Mouse (Mus musculus) ES-E14 (cell line): Measurements from ENCODE around the gene Gp9. TPM values are rescaled to one million over a fixed set of nuclear protein-coding genes. Genes with fewer than 3 reads are reported as not detected.

Source experiments
- DNase-seq: peaks from one replicate; pipeline ENCODE4 v3.0.0-alpha.2; 2013; ENCODE audit warnings: low read depth, low spot score
- H3K27ac ChIP-seq: 2 replicates; pipeline ENCODE4 v1.5.1; 2012; ENCODE audit warnings: low read depth, mild to moderate bottlenecking, low read length, moderate library complexity, mixed read lengths; ENCODE audit not compliant: poor library complexity, insufficient read depth, severe bottlenecking
- H3K36me3 ChIP-seq: 2 replicates; pipeline ENCODE4 v1.6.1; 2012; ENCODE audit warnings: mild to moderate bottlenecking, low read length, moderate library complexity, mixed read lengths; ENCODE audit not compliant: control insufficient read depth, poor library complexity, insufficient read depth, severe bottlenecking
- H3K4me1 ChIP-seq, 2 experiments: fragments of 150-350 bp in 1 of 2; sonication (generic) in 1 of 2; 2 replicates each; pipeline ENCODE4 v1.6.1; 2012; ENCODE audit warnings: low read length in 2 of 2, mild to moderate bottlenecking in 1 of 2, mixed read lengths in 1 of 2; ENCODE audit not compliant: control insufficient read depth in 2 of 2, insufficient read depth in 2 of 2, poor library complexity in 1 of 2
- H3K4me3 ChIP-seq, 2 experiments: fragments of 150-350 bp in 1 of 2; sonication (generic) in 1 of 2; 2 replicates each; pipeline ENCODE4 v1.5.1; 2012; ENCODE audit warnings: low read length in 2 of 2, low read depth in 1 of 2, mild to moderate bottlenecking in 1 of 2, mixed read lengths in 1 of 2; ENCODE audit not compliant: insufficient read depth in 1 of 2, poor library complexity in 1 of 2, severe bottlenecking in 1 of 2
- H3K9ac ChIP-seq: 2 replicates; pipeline ENCODE4 v1.6.1; 2012; ENCODE audit warnings: low read depth, mild to moderate bottlenecking, low read length, mixed read lengths; ENCODE audit not compliant: poor library complexity, insufficient read depth, severe bottlenecking
- H3K9me3 ChIP-seq: fragments of 150-350 bp; sonication (generic); 2 replicates; pipeline ENCODE4 v1.6.1; 2012; ENCODE audit warnings: low read depth, mild to moderate bottlenecking, low read length; ENCODE audit not compliant: control insufficient read depth, insufficient read depth
- CHD2 ChIP-seq: IDR thresholded peaks from 2 replicates; pipeline ENCODE4 v1.6.1; 2014; ENCODE audit warnings: mild to moderate bottlenecking, low read depth, low read length, inconsistent platforms
- HCFC1 ChIP-seq: IDR thresholded peaks from 2 replicates; pipeline ENCODE4 v1.6.1; 2012; ENCODE audit warnings: low read length, inconsistent platforms, borderline replicate concordance; ENCODE audit not compliant: insufficient read depth
- MAFK ChIP-seq: IDR thresholded peaks from 2 replicates; pipeline ENCODE4 v1.6.1; 2014; ENCODE audit warnings: mild to moderate bottlenecking, low read depth, low read length, inconsistent platforms; ENCODE audit not compliant: insufficient read depth
- ZC3H11A ChIP-seq: IDR thresholded peaks from 2 replicates; pipeline ENCODE4 v1.6.1; 2012; ENCODE audit warnings: low read depth, mild to moderate bottlenecking, inconsistent platforms, low read length, borderline replicate concordance
- ZNF384 ChIP-seq: IDR thresholded peaks from 2 replicates; pipeline ENCODE4 v1.6.1; 2012; ENCODE audit warnings: low read depth, low read length, inconsistent platforms
- in situ Hi-C, 2 experiments: fragments of 600-800 bp; cut with MboI; formaldehyde crosslinking; loops; one replicate each; pipeline ENCODE4 v1.15.1; 2025; ENCODE audit warnings: low sequenced_read_pairs in 2 of 2, inconsistent platforms in 1 of 2; ENCODE audit not compliant: unreplicated experiment in 2 of 2
- total RNA-seq: library from RNA; depleted of rRNA; stranded (reverse); fragments of 300-350 nt; gene quantifications from 2 replicates; pipeline ENCODE4 v1.2.3, GENCODE M21; 2012

Gp9 gene
- total RNA-seq, 1 experiment, result not detected

GRCm38 (mm10) chr6:87796251-87796880, 18.5 kb downstream of the Gp9 start:
- Histone ChIP-seq H3K9me3 (no peaks in the 10 kb centered on the region), H3K4me1 (peaks cover 9 to 24% of the 10 kb centered on the region in 2 experiments), H3K9ac (no peak overlapping the region), H3K4me3 (no peak overlapping the region), H3K27ac (no peak overlapping the region), H3K36me3 (no peaks in the 10 kb centered on the region; the same call in 1 of the 2 replicates)
- in situ Hi-C loops, result no loop called here
- DNase-seq, result no peak
- TF ChIP-seq MAFK (no peak), ZC3H11A (no peak), HCFC1 (no peak), ZNF384 (no peak), CHD2 (no peak)

GRCm38 (mm10) chr6:87797321-87797720, 19.4 kb downstream of the Gp9 start:
- no peak overlapping the region for H3K9ac ChIP-seq
- no peak overlapping the region for H3K4me3 ChIP-seq
- no peak for DNase-seq
- H3K36me3 ChIP-seq, result no peaks in the 10 kb centered on the region; the same call in 1 of the 2 replicates
- TF ChIP-seq MAFK (no peak), ZC3H11A (no peak), ZNF384 (no peak), HCFC1 (no peak), CHD2 (no peak)
- in situ Hi-C loops, result no loop called here
- peaks cover 9 to 24% of the 10 kb centered on the region in 2 experiments for H3K4me1 ChIP-seq
- no peak overlapping the region for H3K27ac ChIP-seq
- H3K9me3 ChIP-seq, result no peaks in the 10 kb centered on the region

- in situ Hi-C loops, result no loop called here
- Histone ChIP-seq H3K4me3 (no peak overlapping the region), H3K9me3 (no peaks in the 10 kb centered on the region), H3K4me1 (peaks cover 9 to 19% of the 10 kb centered on the region in 2 experiments), H3K9ac (no peak overlapping the region), H3K27ac (no peak overlapping the region), H3K36me3 (no peaks in the 10 kb centered on the region)
- no peak for DNase-seq
- TF ChIP-seq MAFK (no peak), ZC3H11A (no peak), ZNF384 (no peak), CHD2 (no peak), HCFC1 (no peak)
Observed at GRCm38 (mm10) chr6:87799576-87799975, 21.7 kb downstream of the Gp9 start.

GRCm38 (mm10) chr6:87802462-87802861, 24.6 kb downstream of the Gp9 start:
- TF ChIP-seq MAFK (no peak), ZC3H11A (no peak), CHD2 (no peak), ZNF384 (no peak), HCFC1 (no peak)
- DNase-seq, result no peak
- Histone ChIP-seq H3K9ac (no peak overlapping the region), H3K27ac (no peak overlapping the region), H3K9me3 (no peaks in the 10 kb centered on the region), H3K36me3 (no peaks in the 10 kb centered on the region), H3K4me1 (peaks cover 0 to 2% of the 10 kb centered on the region in 2 experiments; a peak in 1 of 4 replicates), H3K4me3 (no peak overlapping the region)
- in situ Hi-C loops, result no loop called here

- no peaks in the 10 kb centered on the region for H3K9me3 ChIP-seq
- no peaks in the 10 kb centered on the region for H3K36me3 ChIP-seq
- DNase-seq, result no peak
- no peak overlapping the region for H3K27ac ChIP-seq
- no peak overlapping the region for H3K9ac ChIP-seq
- in situ Hi-C loops, result no loop called here
- TF ChIP-seq ZC3H11A (no peak), CHD2 (no peak), ZNF384 (no peak), HCFC1 (no peak), MAFK (no peak)
- H3K4me1 ChIP-seq, result no peaks in the 10 kb centered on the region
- H3K4me3 ChIP-seq, result no peak overlapping the region
Observed at GRCm38 (mm10) chr6:87804036-87804435, 26.2 kb downstream of the Gp9 start.
